Mouse (Mus musculus) neural tube, embryonic 13.5 days (tissue): Measurements from ENCODE around the gene Adra2c. TPM values are rescaled to one million over a fixed set of nuclear protein-coding genes. Genes with fewer than 3 reads are reported as not detected.

Experiments
- ATAC-seq: fragments of 200-750 bp; cut with Nextera tagmentation; 2 replicates; pipeline ENCODE4 v1.8.0; 2017; ENCODE audit warnings: low read depth, mild to moderate bottlenecking, moderate TSS enrichment, moderate library complexity
- H3K27ac ChIP-seq: fragments of 300-500 bp; sonication (generic); replicated peaks from 2 replicates; pipeline ENCODE4 v1.5.1; 2015; ENCODE audit warnings: moderate library complexity, mild to moderate bottlenecking, inconsistent platforms
- H3K27me3 ChIP-seq: fragments of 300-500 bp; sonication (generic); 2 replicates; pipeline ENCODE4 v1.6.1; 2015; ENCODE audit warnings: mild to moderate bottlenecking, inconsistent platforms
- H3K36me3 ChIP-seq: fragments of 300-500 bp; sonication (generic); 2 replicates; pipeline ENCODE4 v1.6.1; 2015; ENCODE audit warnings: mild to moderate bottlenecking, inconsistent platforms
- H3K4me1 ChIP-seq: fragments of 300-500 bp; sonication (generic); replicated peaks from 2 replicates; pipeline ENCODE4 v1.6.1; 2015; ENCODE audit warnings: inconsistent platforms
- H3K4me2 ChIP-seq: fragments of 300-500 bp; sonication (generic); 2 replicates; pipeline ENCODE4 v1.6.1; 2015; ENCODE audit warnings: inconsistent platforms, mild to moderate bottlenecking, moderate library complexity
- H3K4me3 ChIP-seq: fragments of 300-500 bp; sonication (generic); 2 replicates; pipeline ENCODE4 v1.5.1; 2015; ENCODE audit warnings: mild to moderate bottlenecking, inconsistent platforms
- H3K9ac ChIP-seq: fragments of 300-500 bp; sonication (generic); 2 replicates; pipeline ENCODE4 v1.6.1; 2015; ENCODE audit warnings: moderate library complexity, mild to moderate bottlenecking, inconsistent platforms
- H3K9me3 ChIP-seq: fragments of 300-500 bp; sonication (generic); 2 replicates; pipeline ENCODE4 v1.6.1; 2016; ENCODE audit warnings: inconsistent platforms
- WGBS: fragments of 180-500 bp; shearing (Covaris S2); methylation state at CpG from one replicate; pipeline ENCODE4 v1.1.7; 2015; 5-methylcytosine and 5-hydroxymethylcytosine counted together
- polyA plus RNA-seq: library from polyadenylated mRNA; unstranded; fragments of >200 nt; fragmentation: Nextera tagmentation; extraction: Ambion mirVana; gene quantifications from 2 replicates; pipeline ENCODE4 v1.2.1, GENCODE M21; 2015

The Adra2c gene
- polyA plus RNA-seq: 0.72 and 0.89 TPM in 2 replicates

DNA sequence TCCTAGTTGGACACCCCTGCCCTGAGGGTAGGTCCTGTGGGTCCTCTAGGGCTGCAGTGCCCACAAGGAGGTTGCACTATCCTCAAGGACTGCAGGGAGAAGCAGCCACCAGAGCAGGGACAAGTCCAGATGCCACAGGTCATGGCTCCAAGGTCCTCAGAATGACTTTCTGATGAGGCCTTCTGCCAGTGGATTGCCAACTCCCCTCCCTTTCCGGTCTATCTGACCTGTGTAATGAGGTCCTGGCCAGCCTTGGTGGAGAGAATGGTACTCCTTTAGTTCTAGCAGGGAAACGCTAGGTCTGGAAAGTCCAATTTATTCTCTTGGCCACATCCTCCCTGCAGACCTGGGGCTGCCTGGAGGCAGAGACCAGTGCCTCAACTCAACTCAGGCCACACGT is at the start of gene Adra2c:
Adra2c (plus strand) TSS at position 301 of the 400 bp plus-strand sequence.
- 41% methylated on average over 3 of the region's 3 CpGs for WGBS
- Histone ChIP-seq H3K27me3 (peaks cover 85% of the 10 kb centered on the region), H3K36me3 (no peaks in the 10 kb centered on the region), H3K4me1 (peaks cover 29% of the 10 kb centered on the region), H3K9me3 (no peaks in the 10 kb centered on the region), H3K9ac (peak within 1 kb of the TSS; percentile 68), H3K27ac (no peak within 1 kb of the TSS; the same call in 1 of the 2 replicates), H3K4me2 (peak within 1 kb of the TSS; percentile 77), H3K4me3 (peak within 1 kb of the TSS; percentile 50)
- no peak for ATAC-seq

DNA sequence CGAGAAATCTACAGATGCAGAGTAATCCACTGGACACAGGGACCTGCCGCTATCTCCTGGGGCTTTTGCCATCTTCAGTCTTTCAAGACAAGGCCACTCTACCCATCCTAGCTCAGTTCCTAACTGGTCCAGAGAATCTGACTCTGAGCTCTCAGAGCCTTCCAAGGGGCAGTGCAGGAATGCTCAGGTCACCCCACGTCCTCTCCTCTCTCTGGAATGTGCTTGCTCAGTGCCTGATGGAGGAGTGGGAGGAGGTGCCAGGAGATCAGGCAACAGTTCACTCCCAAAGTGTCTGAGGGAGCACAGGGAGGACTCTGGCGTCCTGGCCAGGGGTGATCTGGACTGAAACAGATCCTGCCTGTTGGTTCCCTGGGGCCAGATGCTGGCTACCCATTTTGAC is 45.0 kb upstream of the Adra2c start:
- H3K27ac ChIP-seq: no peak overlapping the region
- no peak for ATAC-seq

DNA sequence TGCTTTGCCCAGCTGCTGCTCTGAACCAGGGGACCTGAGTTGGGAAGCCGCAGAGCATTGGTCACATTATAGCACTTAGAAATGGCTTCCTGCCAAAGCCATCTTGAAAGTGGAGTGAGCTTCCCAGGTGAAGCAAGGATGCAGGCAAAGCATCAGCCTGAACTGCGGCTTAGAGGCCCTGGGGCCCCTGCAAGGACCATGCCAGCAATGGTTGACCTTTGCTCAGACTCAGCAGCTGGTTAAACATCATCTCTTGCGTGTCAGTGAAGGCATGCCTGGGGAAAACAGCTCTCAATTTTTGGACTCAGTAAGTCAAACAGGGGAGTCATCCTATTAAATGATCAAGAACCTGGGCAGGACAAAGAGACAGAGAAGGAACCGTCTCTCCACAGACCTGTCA is 40.4 kb upstream of the Adra2c start:
- 87% methylated on average over 4 of the region's 4 CpGs for WGBS
- no peak for ATAC-seq
- Histone ChIP-seq H3K27ac (no peak overlapping the region), H3K9ac (no peak overlapping the region), H3K4me2 (no peak overlapping the region), H3K4me3 (no peak overlapping the region), H3K4me1 (no peaks in the 10 kb centered on the region), H3K27me3 (no peaks in the 10 kb centered on the region), H3K36me3 (no peaks in the 10 kb centered on the region), H3K9me3 (0 out of 2 replicates have a peak, but pooled peaks cover 10% of the 10 kb centered on the region)

More for the DNA sequence above, 45.0 kb upstream of the Adra2c start:
- H3K9me3 ChIP-seq: no peaks in the 10 kb centered on the region
- H3K36me3 ChIP-seq: no peaks in the 10 kb centered on the region
- H3K27me3 ChIP-seq: no peaks in the 10 kb centered on the region
- H3K4me3 ChIP-seq: no peak overlapping the region
- no peaks in the 10 kb centered on the region for H3K4me1 ChIP-seq
- no peak overlapping the region for H3K9ac ChIP-seq
- WGBS: 74% methylated on average over 4 of the region's 4 CpGs
- no peak overlapping the region for H3K4me2 ChIP-seq

DNA sequence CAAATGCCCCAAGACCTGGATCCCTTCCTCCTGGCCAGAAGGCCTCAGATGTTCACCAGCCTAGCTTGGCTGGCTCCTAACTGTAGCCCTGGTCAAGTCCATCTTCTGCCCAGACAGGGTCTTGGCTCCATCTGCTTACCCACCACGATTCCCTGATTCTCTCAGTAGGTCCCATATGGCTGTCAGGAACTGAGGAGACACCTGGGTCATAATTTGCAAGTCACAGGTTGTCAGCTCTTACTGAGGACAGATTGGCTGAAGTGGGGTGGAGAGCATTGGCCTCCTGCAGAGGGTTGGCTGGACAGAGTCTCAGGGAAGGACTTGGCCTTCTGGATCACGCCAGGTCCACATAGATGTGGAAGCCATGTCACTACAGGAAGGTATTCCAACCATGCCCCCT is 39.5 kb upstream of the Adra2c start:
- WGBS: 82% methylated on average over 2 of the region's 2 CpGs
- Histone ChIP-seq H3K4me3 (no peak overlapping the region), H3K27me3 (no peaks in the 10 kb centered on the region), H3K4me2 (no peak overlapping the region), H3K9ac (no peak overlapping the region), H3K36me3 (no peaks in the 10 kb centered on the region), H3K27ac (no peak overlapping the region), H3K4me1 (no peaks in the 10 kb centered on the region), H3K9me3 (0 out of 2 replicates have a peak, but pooled peaks cover 10% of the 10 kb centered on the region)
- no peak for ATAC-seq

DNA sequence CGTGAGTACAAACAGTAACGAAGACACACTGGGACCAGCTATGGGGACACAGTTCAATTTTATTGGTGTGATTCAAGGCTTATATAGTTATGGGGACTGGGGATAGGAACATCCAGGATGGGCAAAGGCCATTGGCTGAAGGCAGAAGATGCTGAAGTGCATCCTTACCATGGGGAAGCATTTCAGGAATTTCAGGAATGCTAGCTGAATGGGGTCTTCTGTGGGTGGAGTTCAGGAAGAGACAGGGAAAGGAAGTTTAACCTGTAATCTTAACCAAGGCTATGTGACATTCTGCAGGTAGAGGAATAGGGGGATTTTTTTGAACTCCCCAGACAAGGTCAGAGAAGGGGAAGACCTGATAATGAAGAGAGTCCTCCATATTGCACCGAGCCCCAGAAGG is 36.6 kb upstream of the Adra2c start:
- Histone ChIP-seq H3K9me3 (0 out of 2 replicates have a peak, but pooled peaks cover 10% of the 10 kb centered on the region), H3K4me2 (no peak overlapping the region), H3K4me1 (peaks cover 12% of the 10 kb centered on the region), H3K27me3 (no peaks in the 10 kb centered on the region), H3K4me3 (no peak overlapping the region), H3K36me3 (no peaks in the 10 kb centered on the region), H3K9ac (no peak overlapping the region), H3K27ac (no peak overlapping the region)
- ATAC-seq: no peak
- WGBS: 76% methylated on average over 3 of the region's 3 CpGs

DNA sequence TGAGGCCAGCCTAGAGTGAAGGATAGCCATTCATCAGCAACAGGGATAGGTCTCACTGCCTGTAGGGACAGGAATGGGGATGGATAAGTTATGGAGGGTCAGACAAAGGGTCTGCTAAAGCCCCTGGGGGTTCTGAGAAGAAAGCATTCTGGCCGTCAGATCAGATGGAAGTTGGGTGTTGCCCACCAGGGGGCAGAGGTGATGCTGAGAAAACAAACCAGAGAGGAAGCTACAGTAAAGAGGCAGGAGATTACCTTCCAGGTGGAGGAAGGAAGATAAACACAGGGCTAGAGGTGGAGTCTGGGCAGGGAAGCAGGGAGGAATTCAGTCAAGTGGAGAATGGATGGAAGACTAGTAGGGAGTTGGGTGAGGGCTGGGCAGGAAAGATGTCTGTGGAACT is 33.9 kb upstream of the Adra2c start:
- no peak overlapping the region for H3K27ac ChIP-seq
- H3K9ac ChIP-seq: no peak overlapping the region
- ATAC-seq: no peak
- H3K9me3 ChIP-seq: 0 out of 2 replicates have a peak, but pooled peaks cover 10% of the 10 kb centered on the region
- WGBS: 3% methylated on average over 1 of the region's 1 CpGs
- H3K36me3 ChIP-seq: no peaks in the 10 kb centered on the region
- H3K4me1 ChIP-seq: peaks cover 12% of the 10 kb centered on the region
- no peak overlapping the region for H3K4me3 ChIP-seq
- no peak overlapping the region for H3K4me2 ChIP-seq
- H3K27me3 ChIP-seq: no peaks in the 10 kb centered on the region

DNA sequence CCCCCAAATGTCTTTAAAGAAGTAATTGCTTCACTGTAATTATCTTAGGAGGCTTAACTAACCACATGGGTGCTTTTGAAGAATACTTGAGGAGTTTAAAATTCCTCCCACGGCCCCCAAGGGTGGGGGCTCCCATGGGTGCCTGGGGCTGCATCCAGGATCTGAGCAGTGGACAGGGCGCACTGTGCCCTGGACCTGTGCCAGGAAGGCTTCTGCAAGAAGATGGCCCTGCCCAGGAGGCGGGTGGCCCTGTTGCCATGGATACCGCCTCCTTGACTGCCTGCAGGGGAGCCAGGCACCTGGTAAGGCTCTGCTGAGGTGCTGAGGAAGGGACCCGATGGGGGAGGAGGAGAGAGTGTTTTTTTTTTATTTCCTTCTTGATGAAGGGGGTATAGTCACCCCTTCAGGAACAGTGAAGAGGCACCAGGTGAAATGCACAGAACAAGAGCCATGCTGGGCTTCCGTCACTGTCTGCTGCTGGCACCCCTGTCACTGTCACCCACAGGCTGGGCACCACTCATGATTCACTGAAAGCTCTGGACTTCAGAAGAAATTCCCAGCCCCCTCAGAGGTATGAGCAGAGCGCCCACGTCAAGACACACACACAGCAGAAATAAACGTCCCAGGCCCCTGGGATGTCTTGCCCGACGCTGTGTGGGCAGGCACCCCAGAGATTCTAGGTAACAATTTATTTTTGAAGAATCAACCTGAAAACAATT is 32.4 kb upstream of the Adra2c start:
- Histone ChIP-seq H3K27me3 (no peaks in the 10 kb centered on the region), H3K9me3 (0 out of 2 replicates have a peak, but pooled peaks cover 10% of the 10 kb centered on the region), H3K27ac (no peak overlapping the region), H3K4me1 (peaks cover 12% of the 10 kb centered on the region), H3K4me3 (no peak overlapping the region), H3K36me3 (no peaks in the 10 kb centered on the region), H3K9ac (no peak overlapping the region), H3K4me2 (no peak overlapping the region)
- 54% methylated on average over 11 of the region's 11 CpGs for WGBS
- ATAC-seq: no peak

DNA sequence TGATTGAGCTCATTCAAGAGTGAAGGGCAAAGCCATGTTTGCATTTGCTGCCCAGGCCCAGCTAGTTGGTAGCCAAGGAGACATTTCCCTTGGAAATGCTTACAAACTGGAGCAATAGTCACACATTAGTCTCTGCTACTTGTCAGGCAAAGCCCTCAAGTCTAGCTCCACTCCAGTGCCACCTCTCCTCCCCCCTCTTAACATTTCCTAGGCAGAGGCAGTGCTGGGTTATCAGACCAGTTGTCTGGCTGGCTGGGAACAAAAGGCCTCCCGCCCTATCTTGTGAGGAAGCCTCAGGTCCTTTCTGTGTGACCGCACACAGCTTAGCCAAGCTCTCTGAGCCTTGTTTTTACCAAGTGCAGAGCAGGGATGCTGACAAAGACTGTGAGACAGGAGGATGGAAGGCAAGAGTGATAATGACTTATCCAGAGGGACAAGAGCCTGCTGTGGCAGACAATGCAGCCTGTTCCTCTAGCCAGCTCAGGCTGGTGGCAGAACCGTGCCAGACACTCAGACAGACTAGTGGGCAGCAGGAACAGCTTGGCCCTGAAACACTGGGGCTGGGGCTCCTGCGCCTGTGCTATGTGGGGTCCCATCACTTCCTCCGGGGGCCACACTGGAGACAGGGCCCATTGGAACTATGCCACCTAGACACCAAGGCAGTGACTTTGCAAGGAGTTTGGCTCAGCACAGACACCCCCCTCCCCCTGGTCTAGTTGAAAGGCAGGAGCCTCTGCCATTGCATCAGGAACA is 23.0 kb upstream of the Adra2c start:
- no peak overlapping the region for H3K4me2 ChIP-seq
- no peak overlapping the region for H3K9ac ChIP-seq
- WGBS: 48% methylated on average over 5 of the region's 5 CpGs
- H3K27ac ChIP-seq: no peak overlapping the region
- ATAC-seq: peak; percentile 15; the same call in 1 of the 2 replicates
- H3K36me3 ChIP-seq: no peaks in the 10 kb centered on the region
- no peaks in the 10 kb centered on the region for H3K9me3 ChIP-seq
- H3K4me1 ChIP-seq: 0 out of 2 replicates have a peak, but pooled peaks cover 5% of the 10 kb centered on the region
- no peaks in the 10 kb centered on the region for H3K27me3 ChIP-seq
- H3K4me3 ChIP-seq: no peak overlapping the region

DNA sequence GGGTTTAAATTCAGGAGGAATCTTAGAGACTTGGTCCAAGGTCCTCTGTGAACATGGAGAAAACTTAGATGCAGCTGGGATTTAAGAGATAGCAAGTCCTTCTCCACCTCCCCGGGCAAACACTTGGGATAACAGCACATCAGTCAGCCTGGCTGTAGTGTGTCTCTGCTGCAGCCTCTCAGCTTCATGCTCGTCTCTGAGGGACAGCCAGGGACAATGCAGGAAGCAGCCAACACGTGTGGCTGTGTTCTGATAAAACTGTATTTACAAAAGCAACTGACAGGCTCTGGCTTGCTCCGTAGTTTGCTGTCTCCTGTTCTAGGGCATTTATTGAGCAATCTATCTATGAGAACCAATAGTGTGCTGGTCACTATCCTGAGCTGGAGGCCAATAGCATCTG is 14.4 kb upstream of the Adra2c start:
- no peaks in the 10 kb centered on the region for H3K9me3 ChIP-seq
- peaks cover 4% of the 10 kb centered on the region; the same call in 1 of the 2 replicates for H3K27me3 ChIP-seq
- H3K36me3 ChIP-seq: no peaks in the 10 kb centered on the region
- no peak overlapping the region for H3K9ac ChIP-seq
- H3K4me1 ChIP-seq: peaks cover 11% of the 10 kb centered on the region
- 70% methylated on average over 4 of the region's 4 CpGs for WGBS
- no peak overlapping the region for H3K4me3 ChIP-seq
- no peak overlapping the region for H3K4me2 ChIP-seq
- no peak overlapping the region for H3K27ac ChIP-seq
- no peak for ATAC-seq

DNA sequence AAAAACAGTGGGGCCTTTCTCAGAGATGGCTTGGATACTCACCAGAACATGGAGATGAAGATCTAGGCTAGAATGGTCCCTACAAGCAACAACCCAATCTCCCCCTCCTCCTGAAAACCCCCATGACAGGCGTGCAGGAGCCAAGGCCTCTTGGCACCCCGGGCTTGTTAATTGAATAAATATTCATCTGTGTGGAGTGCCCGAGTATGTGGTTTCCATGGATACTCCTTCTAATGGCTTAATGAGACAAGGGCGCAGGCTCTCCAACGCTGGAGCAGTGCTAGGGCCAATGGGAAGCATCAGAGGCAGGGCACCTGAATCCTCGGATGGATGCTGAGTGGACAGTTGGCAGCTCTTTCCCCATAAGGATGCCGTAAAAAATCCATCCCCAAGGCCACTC is 10.6 kb upstream of the Adra2c start:
- peak; percentile 80 for ATAC-seq
- Histone ChIP-seq H3K4me1 (peaks cover 11% of the 10 kb centered on the region), H3K9me3 (no peaks in the 10 kb centered on the region), H3K27me3 (peaks cover 4% of the 10 kb centered on the region; the same call in 1 of the 2 replicates), H3K9ac (no peak overlapping the region), H3K27ac (no peak overlapping the region), H3K4me2 (no peak overlapping the region), H3K36me3 (no peaks in the 10 kb centered on the region), H3K4me3 (no peak overlapping the region)
- 21% methylated on average over 7 of the region's 7 CpGs for WGBS

DNA sequence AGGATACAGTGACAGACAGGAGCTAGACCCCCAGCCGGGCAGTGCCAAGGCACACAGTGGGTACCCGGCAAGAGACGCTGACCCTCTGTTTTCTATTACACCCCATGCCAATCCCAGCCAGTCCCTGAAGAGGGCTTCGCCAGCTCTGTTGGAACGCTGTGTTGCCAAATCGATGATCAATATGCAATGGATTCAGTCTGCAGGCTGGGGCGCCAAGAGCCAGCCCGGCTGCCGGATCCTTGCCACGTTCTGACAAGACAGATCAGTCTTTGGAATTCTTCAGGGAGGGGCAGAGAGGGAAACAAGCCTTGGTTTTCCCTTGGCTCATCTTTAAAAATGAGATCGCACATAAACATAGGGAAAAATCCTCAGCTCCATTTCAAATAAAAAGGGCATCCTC is 2.8 kb upstream of the Adra2c start:
- H3K4me1 ChIP-seq: peaks cover 23% of the 10 kb centered on the region
- H3K27ac ChIP-seq: no peak overlapping the region
- H3K9ac ChIP-seq: no peak overlapping the region
- no peaks in the 10 kb centered on the region for H3K36me3 ChIP-seq
- H3K4me3 ChIP-seq: no peak overlapping the region
- ATAC-seq: no peak
- no peak overlapping the region for H3K4me2 ChIP-seq
- peaks cover 58% of the 10 kb centered on the region for H3K27me3 ChIP-seq
- no peaks in the 10 kb centered on the region for H3K9me3 ChIP-seq
- 78% methylated on average over 11 of the region's 11 CpGs for WGBS
